Mouse (Mus musculus) layer of hippocampus, adult 11-12 months (tissue): ENCODE data around the gene Plxnd1.

Experiments used
- DNase-seq: peaks from one replicate; pipeline ENCODE4 v3.0.0; 2022; ENCODE audit warnings: low spot score

The Plxnd1 gene

GRCm38 (mm10) chr6:115994877-115995520 is at the start of gene Plxnd1:
Gene Plxnd1 (minus strand): TSS chr6:115995005.
- DNase-seq: peak; percentile 90

GRCm38 (mm10) chr6:116044039-116044438 is 49.2 kb upstream of the Plxnd1 start:
- DNase-seq: no peak

- no peak for DNase-seq
These were observed 43.4 kb upstream of the Plxnd1 start for GRCm38 (mm10) chr6:116038222-116038621.

GRCm38 (mm10) chr6:116037281-116037831 is 42.6 kb upstream of the Plxnd1 start:
- DNase-seq: no peak

GRCm38 (mm10) chr6:116036555-116036954 is 41.8 kb upstream of the Plxnd1 start:
- no peak for DNase-seq

GRCm38 (mm10) chr6:116031052-116031451 is 36.2 kb upstream of the Plxnd1 start:
- DNase-seq: no peak

GRCm38 (mm10) chr6:116024666-116025065 is 29.9 kb upstream of the Plxnd1 start:
- DNase-seq: no peak

GRCm38 (mm10) chr6:116021961-116022485 is 27.2 kb upstream of the Plxnd1 start:
- no peak for DNase-seq

GRCm38 (mm10) chr6:116015902-116016301 is 21.1 kb upstream of the Plxnd1 start:
- DNase-seq: no peak

- no peak for DNase-seq
These were observed 19.3 kb upstream of the Plxnd1 start for GRCm38 (mm10) chr6:116014111-116014510.

- no peak for DNase-seq
These were observed 18.9 kb upstream of the Plxnd1 start for GRCm38 (mm10) chr6:116013687-116014086.

GRCm38 (mm10) chr6:116010541-116010940 is 15.7 kb upstream of the Plxnd1 start:
- DNase-seq: peak; percentile 89

- no peak for DNase-seq
These were observed 14.6 kb upstream of the Plxnd1 start for GRCm38 (mm10) chr6:116009426-116009825.

- peak; percentile 73 for DNase-seq
These were observed 12.9 kb upstream of the Plxnd1 start for GRCm38 (mm10) chr6:116007561-116008173.

GRCm38 (mm10) chr6:116006731-116007130 is 11.9 kb upstream of the Plxnd1 start:
- no peak for DNase-seq

GRCm38 (mm10) chr6:116005959-116006288 is 11.1 kb upstream of the Plxnd1 start:
- DNase-seq: no peak

- no peak for DNase-seq
These were observed 10.6 kb upstream of the Plxnd1 start for GRCm38 (mm10) chr6:116005275-116005958.

GRCm38 (mm10) chr6:116004716-116005115 is 9.9 kb upstream of the Plxnd1 start:
- DNase-seq: no peak

GRCm38 (mm10) chr6:116004069-116004468 is 9.3 kb upstream of the Plxnd1 start:
- no peak for DNase-seq

- no peak for DNase-seq
These were observed 8.7 kb upstream of the Plxnd1 start for GRCm38 (mm10) chr6:116003516-116003915.

- no peak for DNase-seq
These were observed 7.7 kb upstream of the Plxnd1 start for GRCm38 (mm10) chr6:116002311-116003104.

GRCm38 (mm10) chr6:116000851-116001250 is 6.0 kb upstream of the Plxnd1 start:
- no peak for DNase-seq
